Mouse (Mus musculus) intestine, embryonic 16.5 days (tissue): ENCODE results near the gene Ptprd. TPM values are rescaled to one million over a fixed set of nuclear protein-coding genes. Genes with fewer than 3 reads are reported as not detected.

Source experiments
- ATAC-seq: fragments of 200-750 bp; cut with Nextera tagmentation; 2 replicates; pipeline ENCODE4 v1.8.0; 2017; ENCODE audit warnings: moderate TSS enrichment, moderate library complexity
- H3K27ac ChIP-seq: fragments of 300-500 bp; sonication (generic); 2 replicates; pipeline ENCODE4 v1.5.1; 2014; ENCODE audit warnings: mild to moderate bottlenecking, low read length
- H3K27me3 ChIP-seq: fragments of 300-500 bp; sonication (generic); replicated peaks from 2 replicates; pipeline ENCODE4 v1.6.1; 2014; ENCODE audit warnings: low read length, control low read depth, mixed read lengths; ENCODE audit not compliant: control insufficient read depth, insufficient read depth
- H3K36me3 ChIP-seq: fragments of 300-500 bp; sonication (generic); 2 replicates; pipeline ENCODE4 v1.6.1; 2014; ENCODE audit warnings: low read length, control low read depth; ENCODE audit not compliant: control insufficient read depth, insufficient read depth
- H3K4me1 ChIP-seq: fragments of 300-500 bp; sonication (generic); 2 replicates; pipeline ENCODE4 v1.6.1; 2014; ENCODE audit warnings: low read length, control low read depth, mixed read lengths; ENCODE audit not compliant: control insufficient read depth, insufficient read depth
- H3K4me2 ChIP-seq: fragments of 300-500 bp; sonication (generic); 2 replicates; pipeline ENCODE4 v1.6.1; 2014; ENCODE audit warnings: low read depth, low read length, control low read depth
- H3K4me3 ChIP-seq: fragments of 300-500 bp; sonication (generic); 2 replicates; pipeline ENCODE4 v1.5.1; 2014; ENCODE audit warnings: mild to moderate bottlenecking, low read length
- H3K9ac ChIP-seq: fragments of 300-500 bp; sonication (generic); 2 replicates; pipeline ENCODE4 v1.6.1; 2014; ENCODE audit warnings: low read depth, low read length
- H3K9me3 ChIP-seq: fragments of 300-500 bp; sonication (generic); 2 replicates; pipeline ENCODE4 v1.6.1; 2016; ENCODE audit warnings: low read length, control low read depth; ENCODE audit not compliant: control insufficient read depth
- WGBS: fragments of 180-500 bp; shearing (Covaris S2); extraction: QIAGEN DNeasy Blood & Tissue Kit; methylation state at CpG from one replicate; pipeline ENCODE4 v1.1.7; 2014; 5-methylcytosine and 5-hydroxymethylcytosine counted together
- polyA plus RNA-seq: library from polyadenylated mRNA; unstranded; fragments of >200 nt; fragmentation: Nextera tagmentation; extraction: Ambion mirVana; gene quantifications from 2 replicates; pipeline ENCODE4 v1.2.1, GENCODE M21; 2015

The Ptprd gene
- polyA plus RNA-seq, 1 experiment from 2014 or later: 5.0 TPM

- Histone ChIP-seq H3K4me1 (no peaks in the 10 kb centered on the region), H3K4me3 (no peak overlapping the region), H3K4me2 (no peak overlapping the region), H3K9me3 (no peaks in the 10 kb centered on the region), H3K27me3 (no peaks in the 10 kb centered on the region), H3K36me3 (no peaks in the 10 kb centered on the region), H3K9ac (no peak overlapping the region), H3K27ac (no peak overlapping the region)
- no peak for ATAC-seq
- WGBS: 79% methylated on average over 2 of the region's 2 CpGs
Observed at GRCm38 (mm10) chr4:77743391-77743790, 468.4 kb downstream of the Ptprd start.

- H3K9me3 ChIP-seq: no peaks in the 10 kb centered on the region
- no peaks in the 10 kb centered on the region for H3K4me1 ChIP-seq
- H3K27ac ChIP-seq: no peak overlapping the region
- no peak overlapping the region for H3K4me2 ChIP-seq
- no peak for ATAC-seq
- no peak overlapping the region for H3K4me3 ChIP-seq
- H3K36me3 ChIP-seq: no peaks in the 10 kb centered on the region
- 73% methylated on average over 6 of the region's 6 CpGs for WGBS
- no peaks in the 10 kb centered on the region for H3K27me3 ChIP-seq
- no peak overlapping the region for H3K9ac ChIP-seq
Observed at GRCm38 (mm10) chr4:77721908-77722307, 489.9 kb downstream of the Ptprd start.

- H3K4me3 ChIP-seq: no peak overlapping the region
- no peaks in the 10 kb centered on the region for H3K36me3 ChIP-seq
- ATAC-seq: peak; percentile 67
- no peak overlapping the region for H3K4me2 ChIP-seq
- no peaks in the 10 kb centered on the region for H3K4me1 ChIP-seq
- WGBS: 30% methylated on average over 2 of the region's 2 CpGs
- no peaks in the 10 kb centered on the region for H3K9me3 ChIP-seq
- H3K27ac ChIP-seq: no peak overlapping the region
- no peak overlapping the region for H3K9ac ChIP-seq
- no peaks in the 10 kb centered on the region for H3K27me3 ChIP-seq
Observed at GRCm38 (mm10) chr4:77717792-77718191, 494.0 kb downstream of the Ptprd start.

- Histone ChIP-seq H3K4me1 (no peaks in the 10 kb centered on the region), H3K36me3 (no peaks in the 10 kb centered on the region), H3K27ac (no peak overlapping the region), H3K4me3 (no peak overlapping the region), H3K9me3 (no peaks in the 10 kb centered on the region), H3K9ac (no peak overlapping the region), H3K4me2 (no peak overlapping the region), H3K27me3 (no peaks in the 10 kb centered on the region)
- WGBS: 77% methylated on average over 2 of the region's 2 CpGs
- ATAC-seq: no peak
Observed at GRCm38 (mm10) chr4:77710231-77710630, 501.5 kb downstream of the Ptprd start.

- no peak overlapping the region for H3K9ac ChIP-seq
- H3K4me1 ChIP-seq: no peaks in the 10 kb centered on the region
- no peak overlapping the region for H3K4me3 ChIP-seq
- WGBS: 70% methylated on average over 2 of the region's 2 CpGs
- no peaks in the 10 kb centered on the region for H3K9me3 ChIP-seq
- H3K4me2 ChIP-seq: no peak overlapping the region
- H3K27me3 ChIP-seq: no peaks in the 10 kb centered on the region
- H3K36me3 ChIP-seq: no peaks in the 10 kb centered on the region
- H3K27ac ChIP-seq: no peak overlapping the region
- no peak for ATAC-seq
Observed at GRCm38 (mm10) chr4:77698294-77698693, 513.5 kb downstream of the Ptprd start.

- no peaks in the 10 kb centered on the region for H3K4me1 ChIP-seq
- no peaks in the 10 kb centered on the region for H3K36me3 ChIP-seq
- no peaks in the 10 kb centered on the region for H3K27me3 ChIP-seq
- H3K27ac ChIP-seq: no peak overlapping the region
- H3K4me2 ChIP-seq: no peak overlapping the region
- 81% methylated on average over 1 of the region's 1 CpGs for WGBS
- ATAC-seq: no peak
- H3K9ac ChIP-seq: no peak overlapping the region
- H3K9me3 ChIP-seq: no peaks in the 10 kb centered on the region
- no peak overlapping the region for H3K4me3 ChIP-seq
Observed at GRCm38 (mm10) chr4:77675798-77676197, 536.0 kb downstream of the Ptprd start.

- no peak overlapping the region for H3K27ac ChIP-seq
- H3K9me3 ChIP-seq: no peaks in the 10 kb centered on the region
- H3K4me1 ChIP-seq: no peaks in the 10 kb centered on the region
- 93% methylated on average over 2 of the region's 2 CpGs for WGBS
- no peak overlapping the region for H3K4me3 ChIP-seq
- ATAC-seq: no peak
- H3K36me3 ChIP-seq: no peaks in the 10 kb centered on the region
- H3K4me2 ChIP-seq: no peak overlapping the region
- no peaks in the 10 kb centered on the region for H3K27me3 ChIP-seq
- no peak overlapping the region for H3K9ac ChIP-seq
Observed at GRCm38 (mm10) chr4:77664761-77665160, 547.0 kb downstream of the Ptprd start.

- H3K36me3 ChIP-seq: no peaks in the 10 kb centered on the region
- H3K4me2 ChIP-seq: no peak overlapping the region
- no peak for ATAC-seq
- no peaks in the 10 kb centered on the region for H3K9me3 ChIP-seq
- H3K4me1 ChIP-seq: no peaks in the 10 kb centered on the region
- H3K27ac ChIP-seq: no peak overlapping the region
- no peak overlapping the region for H3K4me3 ChIP-seq
- H3K27me3 ChIP-seq: no peaks in the 10 kb centered on the region
- no peak overlapping the region for H3K9ac ChIP-seq
- 74% methylated on average over 1 of the region's 1 CpGs for WGBS
Observed at GRCm38 (mm10) chr4:77662309-77662708, 549.5 kb downstream of the Ptprd start.

- Histone ChIP-seq H3K4me3 (no peak overlapping the region), H3K36me3 (no peaks in the 10 kb centered on the region), H3K27ac (no peak overlapping the region), H3K27me3 (no peaks in the 10 kb centered on the region), H3K9ac (no peak overlapping the region), H3K4me2 (no peak overlapping the region), H3K9me3 (no peaks in the 10 kb centered on the region), H3K4me1 (no peaks in the 10 kb centered on the region)
- 81% methylated on average over 1 of the region's 1 CpGs for WGBS
- ATAC-seq: no peak
Observed at GRCm38 (mm10) chr4:77655669-77656068, 556.1 kb downstream of the Ptprd start.

- no peaks in the 10 kb centered on the region for H3K36me3 ChIP-seq
- 90% methylated on average over 3 of the region's 3 CpGs for WGBS
- no peak overlapping the region for H3K9ac ChIP-seq
- no peaks in the 10 kb centered on the region for H3K9me3 ChIP-seq
- no peak overlapping the region for H3K27ac ChIP-seq
- no peaks in the 10 kb centered on the region for H3K27me3 ChIP-seq
- no peak overlapping the region for H3K4me2 ChIP-seq
- H3K4me1 ChIP-seq: no peaks in the 10 kb centered on the region
- no peak overlapping the region for H3K4me3 ChIP-seq
- no peak for ATAC-seq
Observed at GRCm38 (mm10) chr4:77649615-77650325, 562.0 kb downstream of the Ptprd start.
